Mouse (Mus musculus) mouse trophoblast stem cell (cell line): ENCODE measurements around the gene Slc38a11.

Experiments used
- in situ Hi-C, 2 experiments: fragments of 300-500 bp; cut with MseI, MboI; formaldehyde crosslinking; loops; 2 replicates in 1 of 2; 3 replicates in 1 of 2; pipeline ENCODE4 v1.15.1; 2025

Slc38a11 gene

DNA sequence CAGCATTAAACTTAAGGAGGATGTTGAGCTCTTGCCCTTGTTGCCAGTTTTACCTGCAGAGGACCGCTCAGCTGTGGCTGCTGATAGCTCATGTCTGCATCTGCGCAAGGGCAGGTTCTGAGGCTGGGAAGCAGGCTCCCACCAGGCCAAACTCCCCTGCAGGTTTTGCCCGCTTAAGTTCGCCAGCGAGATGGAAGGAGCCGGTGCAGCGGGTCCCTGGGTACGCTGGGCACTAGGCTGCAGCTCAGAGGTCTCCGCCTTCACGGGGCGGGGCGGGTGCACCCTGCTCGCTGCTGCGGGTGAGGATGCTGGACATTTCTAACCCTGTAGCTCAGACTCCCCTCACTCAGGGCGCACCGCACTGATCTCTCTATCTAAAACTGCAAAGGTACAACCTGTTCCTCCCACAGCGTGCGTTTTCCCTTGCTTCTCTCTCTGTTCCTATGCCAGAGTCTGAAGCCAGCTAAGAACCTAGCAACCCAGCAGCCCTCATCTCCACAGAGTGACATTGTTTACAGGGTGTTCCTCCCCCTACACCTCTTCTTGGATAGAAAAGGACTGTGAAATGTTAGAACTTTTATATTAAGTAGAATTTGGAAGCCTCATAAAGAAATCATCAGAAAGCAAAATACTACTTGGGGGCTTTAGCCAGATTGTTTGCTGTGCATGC is at the start of gene Slc38a11:
Slc38a11 (minus strand) TSS at position 207 of the 670 bp plus-strand sequence.
- in situ Hi-C loops: no loop called here

DNA sequence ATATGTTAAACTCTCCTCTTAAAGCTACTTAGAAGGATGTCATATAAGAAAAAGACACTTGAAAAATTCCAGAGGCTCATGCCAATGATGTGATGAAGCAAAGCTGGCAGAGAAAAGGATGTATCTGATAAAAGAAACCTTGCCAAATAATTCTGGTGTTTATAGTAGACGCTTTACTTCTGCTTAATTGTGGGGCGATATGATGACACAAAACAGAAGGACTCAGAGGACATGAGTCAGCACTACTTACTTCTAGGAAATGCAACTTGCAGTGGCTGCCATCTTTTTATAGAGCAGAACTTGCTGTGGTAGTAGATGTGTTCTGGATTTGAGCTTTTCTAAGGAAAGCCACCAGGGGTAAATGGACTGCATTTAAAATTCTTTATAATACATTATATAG is 43.3 kb upstream of the Slc38a11 start:
- in situ Hi-C loops: no loop called here

DNA sequence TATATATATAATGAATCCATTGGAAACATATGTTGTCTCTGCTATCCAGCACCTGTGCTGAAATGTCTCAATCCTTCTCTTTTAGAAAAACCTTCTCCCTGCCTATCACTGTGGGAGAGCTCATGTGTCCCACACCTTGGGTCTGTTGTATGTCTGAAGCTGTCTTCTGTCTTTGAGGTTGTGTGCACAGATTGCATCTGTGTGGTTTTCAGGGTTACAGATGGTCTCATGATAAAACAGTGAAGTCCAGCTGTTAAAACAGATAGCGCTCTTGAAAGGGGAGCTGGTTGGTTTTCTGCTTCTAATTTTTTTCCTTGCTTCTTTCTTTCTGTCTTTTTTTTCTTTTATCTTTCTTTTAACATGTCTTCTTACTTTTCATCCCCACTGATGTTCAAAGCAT is 41.6 kb upstream of the Slc38a11 start:
- in situ Hi-C loops: no loop called here

DNA sequence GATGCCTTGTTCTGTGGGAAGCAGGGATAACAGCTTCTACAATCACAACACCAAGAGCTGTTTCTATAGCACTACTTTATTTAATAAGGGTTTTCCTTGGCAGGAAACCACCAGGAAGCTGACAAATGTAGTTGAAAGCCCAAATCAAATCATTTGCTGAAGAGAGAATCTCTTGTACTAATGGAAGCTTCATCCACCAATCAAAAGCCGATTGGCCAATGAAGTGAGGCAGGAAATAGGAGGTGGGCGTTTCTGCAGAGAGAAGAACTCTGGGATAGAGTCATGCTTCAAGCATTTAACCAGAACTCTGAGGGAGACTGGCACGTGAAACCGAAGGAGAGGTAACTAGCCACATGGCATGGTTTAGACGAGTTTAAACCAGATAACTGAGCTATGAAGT is 38.2 kb upstream of the Slc38a11 start:
- in situ Hi-C loops: no loop called here

DNA sequence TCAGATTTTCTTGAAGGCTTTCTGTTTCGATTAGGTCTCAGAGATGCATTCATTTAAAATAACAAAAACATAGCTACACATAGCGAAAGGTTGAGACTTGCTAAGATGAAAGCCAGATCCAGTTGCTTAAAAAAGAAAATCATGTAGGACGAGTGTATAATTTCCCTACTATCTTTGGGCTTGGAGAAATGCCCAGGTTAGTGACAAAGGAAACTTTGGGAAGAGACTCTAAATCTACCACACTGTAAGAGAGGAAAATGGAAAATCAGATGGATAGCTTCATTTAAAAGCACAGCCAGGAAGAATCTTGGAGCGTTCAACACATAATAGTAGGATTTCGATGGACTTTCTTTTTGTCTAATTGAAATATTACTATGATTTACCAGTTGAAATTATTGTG is 36.1 kb upstream of the Slc38a11 start:
- in situ Hi-C loops: no loop called here

DNA sequence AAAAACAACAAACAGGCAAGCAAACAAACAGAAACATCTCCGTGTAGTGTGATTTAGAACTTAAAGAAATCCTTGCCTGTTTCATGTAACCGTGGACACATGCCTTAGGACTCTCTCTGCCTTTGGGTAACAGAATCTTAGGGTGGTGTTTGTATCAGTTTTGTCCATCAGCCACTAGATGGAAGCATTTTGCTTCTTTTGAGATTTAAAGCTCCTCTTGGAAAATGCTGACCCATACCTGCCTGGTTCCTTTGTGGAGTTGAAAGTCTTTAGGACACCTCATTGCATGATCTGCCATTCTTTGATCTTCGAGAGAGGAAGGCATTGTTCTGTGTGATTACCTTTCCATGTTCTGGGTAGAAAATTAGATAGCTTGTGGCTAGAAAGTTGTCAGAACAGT is 32.3 kb upstream of the Slc38a11 start:
- in situ Hi-C loops: no loop called here

DNA sequence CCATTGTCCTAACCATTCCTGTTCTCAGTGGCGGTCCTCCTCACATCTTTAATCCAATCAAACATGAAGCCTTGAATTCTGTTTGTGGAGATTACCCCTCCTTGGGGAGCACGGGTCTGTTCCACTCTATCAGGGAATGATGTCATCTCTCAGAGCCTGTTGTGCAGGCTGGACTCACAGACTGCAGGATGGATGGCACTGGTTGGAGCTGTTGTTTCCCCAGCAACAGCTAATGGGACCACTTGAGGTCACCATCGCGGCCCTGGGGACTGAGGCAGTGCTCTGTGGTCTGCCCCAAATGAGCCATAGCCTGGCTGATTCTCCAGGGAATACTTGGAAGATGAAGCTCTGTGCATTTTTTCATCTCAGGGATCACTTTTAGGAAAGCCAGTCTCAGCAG is 29.2 kb upstream of the Slc38a11 start:
- in situ Hi-C loops: no loop called here

DNA sequence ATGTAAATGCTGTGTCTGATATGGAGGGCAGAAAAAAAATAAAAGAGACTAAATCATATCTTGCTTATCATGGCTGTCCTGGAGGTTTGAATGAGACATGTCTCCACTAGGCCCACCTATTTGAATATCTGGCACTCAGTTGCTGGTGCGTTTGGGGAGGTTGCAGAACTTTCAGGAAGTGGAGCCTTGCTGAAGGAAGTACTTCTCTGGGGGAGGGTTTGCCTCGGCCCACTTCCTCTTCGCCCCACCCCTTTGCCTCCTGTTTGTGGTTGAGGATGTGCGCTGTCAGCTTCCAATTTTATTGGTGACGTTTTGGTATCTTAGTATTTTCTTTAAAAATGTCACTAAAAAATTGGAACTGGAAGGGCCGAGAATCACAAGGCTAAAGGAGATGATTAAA is 27.5 kb upstream of the Slc38a11 start:
- in situ Hi-C loops: no loop called here

DNA sequence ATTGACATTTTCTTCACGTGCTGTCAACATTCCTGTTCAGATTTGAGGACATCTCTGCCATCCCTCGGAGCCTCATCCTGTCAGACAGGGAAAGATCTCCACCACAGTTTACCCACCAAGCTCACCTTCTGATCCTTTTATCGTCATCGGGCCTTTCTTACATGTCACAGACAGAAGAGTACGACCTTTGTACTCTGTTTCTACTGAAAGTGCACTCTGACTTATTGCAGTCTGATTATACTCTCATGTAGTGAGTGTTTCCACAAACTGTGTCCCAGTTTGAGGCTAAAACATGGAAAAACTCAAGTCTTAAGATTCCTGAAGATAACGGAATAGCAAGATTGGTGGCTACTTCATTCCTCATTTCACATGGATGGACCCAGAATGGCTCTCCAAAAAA is 21.0 kb upstream of the Slc38a11 start:
- in situ Hi-C loops: no loop called here

DNA sequence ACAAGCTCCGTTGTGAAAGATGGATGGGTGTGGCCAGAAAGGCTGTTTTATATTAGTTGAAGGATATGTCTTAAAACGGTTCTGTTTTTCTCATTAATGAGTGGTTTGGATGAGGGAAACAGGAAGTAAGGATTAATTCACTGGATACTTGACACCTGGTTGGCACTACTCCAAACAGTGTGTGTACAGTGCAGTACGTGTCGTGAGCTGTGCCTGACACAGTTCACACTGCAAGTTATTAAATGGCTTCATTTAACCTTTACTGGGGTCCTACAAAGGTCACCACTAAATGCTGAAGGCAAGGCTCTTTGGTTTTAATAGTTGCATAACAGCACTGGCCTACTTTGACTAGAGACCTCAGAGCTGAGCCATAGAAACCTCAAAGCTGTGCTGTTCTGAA is 18.7 kb upstream of the Slc38a11 start:
- in situ Hi-C loops: no loop called here

DNA sequence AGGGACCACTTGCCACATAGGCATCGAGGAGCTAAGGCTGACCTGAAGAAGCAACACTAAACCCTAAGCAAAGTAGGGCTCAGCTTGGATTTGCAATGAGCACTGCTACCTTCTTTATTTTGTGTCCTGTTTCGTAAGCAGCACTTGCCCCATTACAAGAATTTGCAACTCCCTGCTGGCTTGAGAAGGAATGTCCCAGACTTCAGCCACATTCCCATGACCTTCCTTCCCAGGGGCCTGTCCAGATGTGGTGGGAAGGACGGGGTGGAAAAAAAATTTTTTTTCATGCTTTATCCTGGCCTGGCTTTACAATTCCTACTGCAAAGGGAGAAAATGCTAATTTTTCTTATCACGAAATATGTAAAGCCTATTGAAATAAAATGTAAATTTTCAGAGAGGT is 14.6 kb upstream of the Slc38a11 start:
- in situ Hi-C loops: no loop called here

DNA sequence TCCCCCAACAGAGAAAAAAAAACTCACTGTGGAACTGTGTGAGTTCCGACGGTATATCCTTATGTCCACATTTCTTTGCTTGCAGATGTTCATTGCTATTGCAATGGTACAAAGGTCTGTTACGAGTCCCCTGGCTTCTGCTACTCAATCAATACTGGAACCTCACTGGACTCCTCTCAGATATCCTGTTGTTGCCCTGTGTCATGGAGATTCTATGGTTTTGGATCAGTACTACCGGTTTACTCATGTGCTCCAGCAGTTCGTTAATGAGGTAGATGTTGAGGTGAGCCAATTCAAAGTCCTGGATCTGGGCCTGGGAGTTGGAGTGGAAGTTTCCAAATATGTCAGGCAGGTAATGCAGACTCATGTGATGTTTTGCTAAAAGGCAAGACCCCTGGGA is 10.6 kb upstream of the Slc38a11 start:
- in situ Hi-C loops: no loop called here

DNA sequence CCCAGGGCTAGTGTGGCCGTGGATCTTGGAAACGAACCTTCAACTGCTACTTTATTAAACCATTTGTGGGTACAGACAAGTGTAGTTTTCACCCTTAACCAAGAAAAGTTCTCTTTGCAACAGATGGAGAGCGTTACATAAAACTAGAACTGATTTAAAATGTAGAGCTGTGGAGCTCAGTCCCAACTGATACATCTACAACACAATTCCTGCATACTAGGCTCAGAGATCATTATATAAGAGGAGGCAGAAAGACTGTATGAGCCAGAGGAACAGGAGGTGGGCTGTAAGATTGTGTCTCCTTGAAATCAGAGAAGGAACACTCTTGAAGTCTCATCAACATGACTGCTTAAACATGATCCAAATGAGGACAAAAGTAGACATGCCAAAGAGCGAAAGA is 9.2 kb upstream of the Slc38a11 start:
- in situ Hi-C loops: no loop called here

DNA sequence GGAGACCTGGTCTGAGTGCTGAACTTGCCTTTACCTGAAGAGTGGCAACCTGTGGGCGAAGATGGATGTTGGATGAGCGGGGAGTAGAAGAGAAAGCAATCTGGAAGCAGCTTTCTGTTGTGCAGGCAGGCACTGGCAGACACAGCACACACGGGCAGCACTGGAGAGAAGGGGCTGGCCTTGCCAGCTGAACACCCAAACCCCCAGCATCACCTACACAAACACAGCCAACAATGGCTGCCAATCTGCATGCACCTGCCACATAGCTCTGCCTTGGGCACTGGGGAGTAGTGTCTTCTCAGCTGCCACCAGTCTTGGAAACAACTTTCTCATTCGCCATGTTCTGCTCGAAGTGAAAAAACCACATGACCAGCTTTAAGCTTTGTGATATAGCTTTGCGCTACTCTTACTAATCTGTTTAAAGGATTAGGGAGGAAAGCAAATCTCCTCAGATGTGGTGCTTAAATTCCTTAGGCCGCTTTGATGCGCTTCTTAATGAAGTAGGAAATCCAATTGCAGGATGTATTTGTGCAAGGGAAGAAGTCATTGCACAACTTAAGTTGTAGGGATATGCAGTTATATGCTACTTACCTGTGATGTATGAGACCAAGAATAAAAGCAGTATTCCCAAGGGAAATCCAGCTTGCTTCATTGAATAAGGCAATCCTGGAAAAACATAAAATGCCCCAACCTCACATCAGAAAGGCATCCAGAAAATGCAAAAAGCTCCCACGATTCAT is 2.9 kb downstream of the Slc38a11 start:
- in situ Hi-C loops: no loop called here

DNA sequence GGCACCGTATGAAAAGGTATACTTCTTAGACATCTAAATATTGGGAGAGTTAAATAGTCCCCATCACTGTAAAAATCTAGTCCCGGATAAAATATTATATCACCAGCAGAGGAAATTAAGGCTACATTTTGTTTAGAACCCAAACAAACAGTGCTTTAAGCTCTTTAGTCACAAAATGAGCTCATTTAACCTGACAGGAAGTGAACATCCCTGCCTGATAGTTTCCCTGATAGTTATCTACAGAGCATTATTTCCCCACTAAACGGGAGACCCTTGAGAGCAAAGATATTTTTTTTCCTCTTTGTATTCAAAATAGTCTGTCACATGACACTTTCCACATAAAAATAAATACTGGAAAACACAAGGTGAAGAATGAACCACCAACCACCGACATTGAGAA is 16.5 kb downstream of the Slc38a11 start:
- in situ Hi-C loops: no loop called here

DNA sequence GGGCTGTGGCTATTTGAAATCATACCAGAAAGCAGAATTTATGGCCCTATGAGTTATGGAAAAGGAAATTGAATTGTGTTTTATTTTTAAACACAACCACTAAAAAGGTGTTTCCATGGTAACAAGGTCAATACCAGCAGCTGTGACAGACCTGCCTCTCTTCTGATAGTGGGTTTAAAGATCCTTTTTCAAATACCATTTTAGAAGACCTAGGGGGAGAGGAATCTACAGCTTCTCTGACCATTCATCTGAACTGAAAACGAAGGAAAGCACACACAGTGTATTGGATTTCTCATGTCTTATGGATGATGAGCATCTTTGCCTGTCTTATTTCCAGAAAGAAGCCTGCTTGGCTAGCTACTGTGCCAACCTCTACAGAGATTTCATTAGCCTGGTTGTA is 16.9 kb downstream of the Slc38a11 start:
- in situ Hi-C loops: no loop called here

DNA sequence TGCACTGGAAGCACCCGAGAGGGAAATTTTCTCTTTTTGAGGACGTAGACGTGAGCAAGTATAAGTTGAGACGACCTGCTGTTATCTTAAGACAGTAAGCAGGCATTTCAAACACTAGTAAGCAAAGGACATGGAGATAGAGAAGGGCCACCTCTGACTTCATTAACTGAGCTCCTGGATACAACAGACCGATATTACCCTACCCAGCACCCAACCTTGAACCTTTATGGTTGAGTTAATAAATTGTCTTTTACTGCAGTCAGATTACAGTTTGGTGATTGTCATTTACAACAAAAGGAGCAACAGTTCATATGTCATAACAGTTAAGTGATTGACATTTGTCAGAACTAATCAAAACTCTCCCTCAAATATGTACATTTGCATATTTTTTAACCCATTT is 17.8 kb downstream of the Slc38a11 start:
- in situ Hi-C loops: no loop called here

DNA sequence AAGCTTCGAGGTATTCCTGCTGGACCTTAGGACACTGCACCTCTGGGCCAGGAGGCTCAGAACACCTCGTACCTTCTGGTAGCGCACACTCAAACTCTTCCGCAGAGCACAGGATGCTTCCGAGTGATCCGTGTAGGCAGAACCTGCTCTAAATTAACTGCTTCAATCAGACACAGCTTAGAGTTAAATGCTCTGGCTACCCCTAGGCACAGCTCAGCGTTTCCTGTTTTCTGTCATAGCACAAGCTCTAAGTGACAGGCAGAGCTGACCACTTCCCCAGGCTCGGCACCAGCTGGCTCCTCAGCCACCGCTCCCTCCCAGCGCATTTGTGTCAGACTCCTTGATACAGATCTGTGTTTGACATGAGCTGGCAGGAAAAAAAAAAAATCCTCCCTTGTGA is 21.8 kb downstream of the Slc38a11 start:
- in situ Hi-C loops: no loop called here

DNA sequence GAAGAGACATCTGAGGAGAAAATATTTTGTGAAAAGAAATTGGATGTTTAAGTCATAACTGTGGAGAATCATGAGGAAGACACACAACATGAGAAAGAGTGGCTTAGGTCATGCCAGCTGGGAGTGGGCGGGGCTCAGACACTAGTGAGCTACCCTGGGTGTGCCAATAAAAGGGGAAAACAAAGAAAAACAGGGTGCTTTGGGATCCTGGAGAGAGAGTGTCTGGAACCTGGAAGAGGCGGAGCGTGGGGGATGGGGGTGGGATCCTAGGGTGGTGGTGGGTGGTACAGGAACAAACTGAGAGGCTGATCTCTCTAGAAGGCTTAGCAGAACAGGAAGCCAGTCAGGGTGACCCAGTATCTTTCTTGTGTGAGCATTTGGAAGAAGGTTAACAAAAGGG is 23.0 kb downstream of the Slc38a11 start:
- in situ Hi-C loops: no loop called here

DNA sequence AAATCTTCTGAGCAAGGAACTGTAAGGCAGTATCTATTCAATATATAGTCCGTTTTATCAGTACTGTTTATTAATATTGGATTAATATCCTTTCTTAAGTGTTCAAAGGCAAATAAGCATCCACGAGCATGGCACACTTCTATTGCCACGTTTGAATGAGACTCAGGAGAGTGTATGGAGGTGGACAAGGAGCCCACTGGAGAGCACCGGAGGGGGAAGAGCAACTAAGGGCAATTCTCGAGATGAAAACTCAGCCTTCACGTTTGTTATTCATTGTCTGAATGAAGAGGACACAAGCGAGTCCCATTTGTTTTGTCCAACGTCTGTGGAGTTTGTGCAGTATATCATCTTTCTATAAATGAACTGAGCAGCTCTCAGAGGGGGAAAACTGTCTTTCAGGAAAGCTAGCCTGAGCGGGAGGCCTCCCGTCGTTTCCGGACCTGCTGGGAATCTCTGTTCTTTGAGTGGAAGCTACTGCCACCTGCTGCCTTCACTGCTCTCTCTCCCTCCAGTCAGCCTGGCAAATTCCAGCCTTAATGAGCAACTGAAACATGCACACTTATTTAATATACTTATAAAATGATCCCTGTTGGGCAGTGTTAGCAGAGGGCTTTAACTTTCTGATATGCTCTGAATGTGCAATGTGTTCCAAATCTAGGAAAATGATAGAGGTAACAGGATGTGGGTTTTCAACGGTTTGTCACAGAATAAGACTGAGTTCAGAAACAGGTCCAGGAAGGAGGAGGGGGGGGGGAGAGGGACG is 26.3 kb downstream of the Slc38a11 start:
- in situ Hi-C loops: no loop called here

DNA sequence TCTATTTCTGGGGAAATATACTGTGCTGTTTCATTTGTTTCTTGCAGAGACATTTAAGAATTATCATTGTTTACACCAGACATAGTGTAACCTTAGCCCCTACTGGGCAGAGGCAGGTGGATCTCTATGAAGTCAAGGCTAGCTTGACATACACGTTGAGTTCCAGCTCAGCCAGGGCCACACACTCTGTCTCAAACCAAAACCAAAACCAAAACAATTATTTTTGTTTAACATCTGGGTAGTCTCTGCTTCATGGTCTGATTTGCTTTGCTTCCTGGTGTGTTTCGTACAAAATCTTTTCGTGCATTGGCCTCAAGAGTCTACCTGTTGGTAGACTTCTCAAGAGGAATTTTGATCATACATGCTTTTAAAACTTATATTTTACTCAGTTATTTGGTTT is 27.2 kb downstream of the Slc38a11 start:
- in situ Hi-C loops: no loop called here

DNA sequence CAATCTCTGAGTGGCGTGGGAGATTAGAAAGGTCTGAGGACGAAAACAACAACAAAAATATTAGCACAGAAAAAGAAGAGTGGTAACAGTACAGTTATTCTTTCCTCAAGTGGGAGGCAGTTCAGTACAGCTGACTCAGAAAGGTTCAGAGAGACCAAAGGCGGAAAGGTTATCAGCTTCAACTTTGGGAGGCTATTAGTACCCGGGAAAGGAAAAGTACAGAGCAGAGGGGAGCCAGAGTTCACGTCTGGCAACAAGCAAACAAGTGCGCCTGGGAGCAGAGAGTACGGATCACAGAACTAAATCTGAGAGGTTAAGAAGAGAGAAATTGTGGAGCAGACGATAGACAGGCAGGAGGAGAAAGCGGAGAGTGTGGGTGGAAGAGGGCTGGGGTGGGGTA is 29.7 kb downstream of the Slc38a11 start:
- in situ Hi-C loops: loop anchor here (5.0 kb wide), 1 partner anchor 187 kb away; no protein-coding TSS in a partner anchor

DNA sequence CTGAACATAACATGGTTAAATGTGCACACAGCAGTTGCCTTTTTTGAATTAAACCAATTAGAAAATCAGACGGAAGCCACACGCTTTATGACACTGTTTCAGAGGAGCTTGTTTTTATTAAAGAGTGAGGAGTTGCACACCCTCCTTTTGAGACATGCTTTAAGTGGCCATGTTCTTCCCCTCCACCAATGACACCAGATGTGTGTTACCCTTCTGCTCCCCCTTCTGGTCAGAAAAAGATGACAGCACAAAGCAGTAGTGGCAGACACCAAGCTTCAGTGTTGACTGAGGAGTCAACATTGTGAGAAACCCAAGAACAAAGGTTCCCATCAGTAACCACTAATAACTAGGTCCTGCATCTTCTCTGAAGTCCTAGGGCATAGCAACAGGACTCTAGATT is 32.5 kb downstream of the Slc38a11 start:
- in situ Hi-C loops: loop anchor here (5.0 kb wide), 1 partner anchor 184 kb away; no protein-coding TSS in a partner anchor
